Mouse (Mus musculus): ENCODE data around the gene Rhpn2. TPM values are rescaled to one million over a fixed set of nuclear protein-coding genes. Genes with fewer than 3 reads are reported as not detected.

The Rhpn2 gene
- polyA plus RNA-seq (2017; shearing (Covaris generic)) = 0.12 TPM

GRCm38 (mm10) chr7:35333692-35334526 lies at the start of gene Rhpn2:
Gene Rhpn2, plus strand, starts transcription at chr7:35334170.

GRCm38 (mm10) chr7:35317729-35318609 lies 16.0 kb upstream of the Rhpn2 start, which contains the start of gene Gpatch1:
Gene Gpatch1, minus strand, starts transcription at chr7:35318440.

GRCm38 (mm10) chr7:35396542-35397168 lies 62.7 kb downstream of the Rhpn2 start, which contains the start of the genes Faap24 and Cep89:
Gene Faap24, minus strand, starts transcription at chr7:35396836.
Gene Cep89, plus strand, starts transcription at chr7:35397035.

Other genes starting within 250 kb of the Rhpn2 start
- gene Cebpa, start 214.9 kb upstream of the Rhpn2 start, polyA plus RNA-seq (2017; shearing (Covaris generic)) = 0.34 TPM
- 13.5 TPM for gene Slc7a10, start 147.8 kb upstream of the Rhpn2 start, polyA plus RNA-seq (2017; shearing (Covaris generic))
- 2.6 TPM for gene Lrp3, start 118.7 kb upstream of the Rhpn2 start, polyA plus RNA-seq (2017; shearing (Covaris generic))
- 21.9 TPM for gene Gpatch1, start 15.7 kb upstream of the Rhpn2 start, polyA plus RNA-seq (2017; shearing (Covaris generic))
- gene Faap24, start 62.7 kb downstream of the Rhpn2 start, polyA plus RNA-seq (2017; shearing (Covaris generic)) = 32.4 TPM
- 15.5 TPM for gene Cep89, start 62.9 kb downstream of the Rhpn2 start, polyA plus RNA-seq (2017; shearing (Covaris generic))
- not detected for gene Slc7a9, start 114.6 kb downstream of the Rhpn2 start, polyA plus RNA-seq (2017; shearing (Covaris generic))
- not detected for gene Tdrd12, start 203.6 kb downstream of the Rhpn2 start, polyA plus RNA-seq (2017; shearing (Covaris generic))
- gene Nudt19, start 222.1 kb downstream of the Rhpn2 start, polyA plus RNA-seq (2017; shearing (Covaris generic)) = 56.6 TPM